Mouse (Mus musculus): ENCODE data around the gene Nfia.

DNA sequence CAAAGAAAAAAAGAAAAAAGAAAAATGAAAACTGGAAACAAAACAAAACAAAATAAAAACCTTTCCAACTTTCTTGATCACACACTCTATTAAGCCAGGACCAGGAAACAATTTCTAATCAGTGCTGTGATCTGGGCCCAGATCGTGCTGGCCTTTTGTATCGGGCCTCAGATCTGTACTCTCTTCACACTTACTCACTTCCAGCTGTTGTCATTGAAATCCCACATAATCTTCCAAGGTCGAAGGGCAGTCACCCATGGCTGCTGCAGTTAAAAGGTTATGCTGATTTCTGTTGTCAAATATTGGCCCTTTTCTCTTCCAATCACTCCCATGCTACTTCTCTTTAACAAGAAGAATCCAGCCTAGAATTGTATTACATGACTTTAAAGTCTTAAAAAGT is 219.3 kb downstream of the Nfia start:
- TF ChIP-seq CTCF (IDR thresholded peaks at IDR 0.05; ENCODE audit: low read depth, low read length), result no peak
- TF ChIP-seq POLR2AphosphoS5 (IDR thresholded peaks at IDR 0.05; ENCODE audit: insufficient replicate concordance, low read depth, low read length), result no peak

Measured in G1E (cell line).